Mouse (Mus musculus) monocyte, adult 5-6 weeks (primary cell): ENCODE results near the gene Ngdn. TPM values are rescaled to one million over a fixed set of nuclear protein-coding genes. Genes with fewer than 3 reads are reported as not detected.
"Not testable (repeated sequence)": the region's sequence is repeated elsewhere in the genome, so short reads cannot be mapped to it uniquely, and the experiment has no call there.

Experiments used
- ATAC-seq: fragments of 153-309, 156-312 bp; replicated peaks from 2 replicates; pipeline ENCODE4 v1.8.0; 2017; ENCODE audit warnings: mild to moderate bottlenecking; ENCODE audit not compliant: low TSS enrichment, insufficient number of reproducible peaks, severe bottlenecking, poor library complexity, low FRiP score
- total RNA-seq: library from RNA; stranded (forward); fragments of 200-1000, 200-491, 200-594 nt; gene quantifications from 3 replicates; pipeline ENCODE4 v1.2.3, GENCODE M21; 2017

Ngdn gene
- total RNA-seq, 1 experiment from 2014 or later: 121 TPM

DNA sequence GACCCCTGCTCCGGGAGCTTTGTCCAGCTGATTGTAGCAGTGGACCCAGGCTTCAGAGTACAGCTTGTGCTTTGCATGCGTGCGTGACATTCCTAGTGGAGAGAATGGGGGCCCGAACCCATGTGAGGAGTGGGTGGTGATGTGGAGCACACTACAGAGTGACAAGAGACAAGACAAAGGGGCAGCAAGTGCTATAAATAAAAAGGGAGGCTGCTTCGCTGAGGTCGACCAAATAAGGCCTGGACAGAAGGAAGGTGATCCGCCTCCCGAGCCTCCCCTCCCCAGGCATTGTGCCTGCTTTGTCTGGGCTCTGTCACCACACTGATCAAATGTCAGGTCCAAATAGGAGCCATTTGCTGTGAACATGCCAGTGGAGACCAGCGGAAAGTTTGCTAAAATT, 18.5 kb upstream of the Ngdn start:
- no peak for ATAC-seq

DNA sequence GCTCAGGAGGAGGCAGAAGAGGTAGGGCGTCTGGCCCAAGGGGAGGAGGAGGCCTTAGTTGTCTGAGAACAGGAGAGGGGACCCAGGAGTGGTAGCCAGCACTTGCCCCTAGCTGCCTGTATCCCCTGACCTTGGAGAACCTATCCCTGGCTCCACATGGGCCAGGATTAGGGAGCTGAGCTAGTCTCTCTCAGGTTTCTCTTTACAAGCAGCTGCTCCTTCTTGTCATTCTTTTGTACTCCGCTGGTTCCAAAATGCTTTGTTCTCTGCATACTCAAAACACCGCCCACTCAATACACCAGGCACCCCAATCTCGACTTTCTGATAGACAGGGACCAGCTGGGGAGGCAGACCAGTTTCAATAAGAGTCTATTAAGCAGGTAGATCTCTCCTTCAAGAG, 18.0 kb upstream of the Ngdn start:
- ATAC-seq: no peak

DNA sequence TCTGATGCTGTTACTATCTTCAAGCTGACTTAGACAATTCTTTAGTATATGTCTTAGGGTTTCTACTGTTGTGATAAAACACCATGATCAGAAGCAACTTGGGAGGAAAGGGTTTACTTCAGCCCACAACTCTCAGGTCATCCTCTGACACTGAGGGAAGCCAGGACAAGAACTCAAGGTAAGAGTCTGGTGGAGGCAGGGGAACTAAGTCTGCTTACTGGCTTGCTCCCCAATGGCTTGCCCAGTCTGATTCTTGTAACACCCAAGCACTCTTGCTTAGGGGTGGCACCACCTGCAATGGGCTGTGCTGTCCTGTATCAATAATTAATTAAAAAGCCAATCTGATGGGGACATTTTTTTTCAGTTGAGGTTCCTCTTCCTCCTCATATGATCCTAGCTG, 16.6 kb upstream of the Ngdn start:
- no peak for ATAC-seq

DNA sequence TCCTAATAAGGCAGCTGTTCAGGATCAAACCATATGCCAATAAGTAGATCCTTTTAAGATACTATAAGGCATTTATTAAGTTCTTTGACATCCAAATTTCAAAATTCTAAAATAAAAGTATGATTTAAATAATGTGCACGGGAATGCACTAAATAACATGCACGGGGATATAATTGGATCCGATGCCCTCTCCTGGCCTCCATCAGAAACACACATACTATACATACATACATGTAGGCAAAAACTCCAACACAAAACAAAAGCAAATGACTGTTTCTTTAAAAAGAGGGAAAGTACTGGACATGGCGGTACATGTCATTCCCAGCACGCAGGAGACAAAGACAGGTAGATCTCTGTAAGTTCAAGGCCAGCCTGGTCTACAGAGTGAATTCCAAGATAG, 15.4 kb upstream of the Ngdn start:
- ATAC-seq: not testable (repeated sequence)

DNA sequence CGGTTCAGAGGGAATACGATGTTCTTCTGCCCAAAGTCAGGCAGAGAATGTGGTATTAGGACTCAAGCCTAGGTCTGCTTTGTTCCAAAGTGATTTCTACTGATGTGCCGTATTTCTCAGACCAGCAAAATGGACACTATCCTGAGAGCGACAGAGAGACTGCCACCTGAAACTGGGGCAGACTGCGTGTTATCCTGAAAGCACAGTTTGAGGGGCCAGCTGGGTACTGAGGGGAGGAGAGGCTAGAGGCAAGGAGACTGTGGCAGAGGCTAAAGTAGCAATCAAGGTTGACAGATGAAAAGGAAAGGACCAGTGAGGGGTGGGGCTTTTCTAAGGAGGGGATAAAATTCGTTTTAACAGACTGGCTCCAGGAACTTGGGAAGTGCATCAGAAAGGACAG, 14.4 kb upstream of the Ngdn start:
- no peak for ATAC-seq

DNA sequence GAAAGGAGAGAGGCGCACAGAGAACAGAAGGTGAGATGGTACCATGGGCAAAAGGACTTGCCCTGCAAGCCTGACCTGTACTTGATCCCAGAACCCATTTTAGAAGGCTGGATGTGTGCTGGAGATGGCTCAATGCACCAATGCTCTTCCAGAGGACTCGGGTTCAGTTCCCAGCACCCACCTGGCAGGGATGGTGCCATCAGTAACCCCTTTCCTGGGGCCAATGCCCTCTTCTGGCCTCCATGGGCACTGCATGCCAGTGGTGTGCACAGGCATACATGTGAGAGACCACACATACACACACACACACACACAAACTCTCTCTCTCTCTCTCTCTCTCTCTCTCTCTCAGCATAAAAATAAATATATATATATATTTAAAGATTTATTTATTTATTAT, 13.8 kb upstream of the Ngdn start:
- no peak for ATAC-seq

DNA sequence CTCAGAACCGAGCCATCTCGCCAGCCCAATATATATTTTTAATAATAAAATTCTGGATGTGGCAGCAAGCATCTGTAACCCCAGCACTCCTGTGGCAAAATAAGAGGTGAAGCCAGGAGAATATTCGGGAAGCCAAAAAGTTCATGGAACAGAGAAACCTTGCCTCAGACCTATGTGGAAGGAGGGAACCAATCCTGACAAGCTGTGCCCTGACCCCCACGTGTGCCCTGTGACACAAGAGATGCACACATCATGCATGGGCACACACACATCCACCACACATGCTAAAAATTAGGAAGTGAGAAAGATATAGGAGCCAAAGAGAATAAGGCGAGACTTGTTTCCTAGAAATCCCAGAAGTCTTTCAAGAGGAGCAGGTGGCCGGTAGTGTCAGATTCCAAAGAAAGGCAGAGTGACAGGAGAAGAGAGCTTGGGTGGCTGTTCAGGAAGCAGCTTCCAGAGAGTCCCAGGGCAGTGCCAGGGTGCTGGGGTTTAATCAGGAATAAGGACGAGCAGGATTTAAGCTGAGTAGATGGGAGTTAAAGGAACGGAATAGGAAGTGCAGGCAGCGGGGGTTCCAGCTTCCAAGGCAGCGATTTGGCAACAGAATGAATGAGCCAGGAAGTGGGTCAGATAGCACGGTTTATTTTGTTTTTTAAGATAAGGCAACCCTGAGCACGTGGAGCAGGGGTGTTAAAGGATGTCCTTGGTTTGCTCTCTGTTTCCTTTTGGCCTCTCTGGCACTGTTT, 13.1 kb upstream of the Ngdn start:
- no peak for ATAC-seq

DNA sequence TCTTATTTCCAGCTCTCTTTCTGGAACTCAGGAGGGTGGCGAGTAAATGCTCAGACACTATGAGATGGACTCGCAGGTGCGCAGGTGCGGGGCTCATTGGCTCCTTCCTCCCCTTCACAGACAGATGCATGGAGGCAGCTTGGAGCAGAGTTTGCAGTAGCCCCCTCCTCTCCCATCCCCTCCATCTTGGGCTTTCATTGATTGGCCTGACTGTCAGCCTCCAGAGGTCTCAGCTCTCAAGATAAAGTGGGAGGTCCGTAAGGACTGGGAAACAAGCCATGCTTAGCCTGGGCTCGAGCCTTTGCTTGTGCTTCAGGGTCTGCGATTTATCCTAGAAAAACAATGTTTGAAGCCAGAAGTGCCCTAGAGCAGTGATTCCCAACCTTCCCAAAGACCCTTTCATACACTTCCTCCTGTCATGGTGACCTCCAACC, 12.6 kb upstream of the Ngdn start:
- ATAC-seq: no peak

DNA sequence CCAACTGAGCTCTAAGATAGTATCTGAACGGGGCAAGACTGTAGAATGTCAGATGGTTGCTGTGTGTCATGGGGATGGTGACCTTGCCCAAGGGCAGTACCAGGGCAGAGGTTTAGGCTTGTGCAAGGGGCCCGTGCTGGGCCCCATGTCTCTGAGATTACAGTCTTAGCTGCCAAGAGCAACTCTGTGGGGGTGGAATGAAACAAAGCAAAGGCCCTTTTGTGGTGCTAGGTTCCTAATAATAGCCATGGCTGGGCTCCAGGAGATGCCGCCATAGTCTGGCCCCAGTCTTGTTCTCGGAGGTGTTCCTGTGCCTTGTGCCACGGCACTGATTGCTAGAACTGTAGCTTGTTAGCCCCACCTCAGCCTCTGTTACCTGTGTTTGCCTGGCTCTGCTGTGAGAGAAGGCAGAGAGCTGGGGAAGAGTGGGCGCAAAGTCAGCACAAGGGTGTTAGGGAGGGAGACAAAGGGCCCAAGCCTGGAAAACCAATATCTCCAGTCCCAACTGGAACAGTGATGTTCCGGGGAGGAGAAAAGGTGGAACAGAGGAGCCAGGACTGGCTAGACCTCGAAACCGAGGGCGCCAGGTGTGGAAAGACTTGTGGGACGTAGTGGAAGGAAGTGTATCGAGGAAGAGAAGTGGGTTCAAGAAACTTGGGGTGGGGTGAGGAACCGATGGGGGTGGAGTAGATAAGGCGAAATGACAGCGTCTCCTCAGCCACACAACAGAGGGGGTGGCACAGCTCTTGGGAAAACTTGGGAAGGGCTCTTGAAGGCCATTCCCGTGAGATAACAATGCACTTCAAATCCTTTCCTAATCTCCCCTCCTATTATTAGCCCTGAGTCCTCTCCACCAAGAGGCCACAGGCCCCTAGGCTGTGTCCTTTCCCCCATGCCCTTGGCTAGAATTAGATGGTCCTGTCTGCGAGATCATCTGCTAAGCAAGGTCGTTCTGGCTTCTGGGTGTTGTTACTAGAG, 11.1 kb upstream of the Ngdn start:
- ATAC-seq: no peak

DNA sequence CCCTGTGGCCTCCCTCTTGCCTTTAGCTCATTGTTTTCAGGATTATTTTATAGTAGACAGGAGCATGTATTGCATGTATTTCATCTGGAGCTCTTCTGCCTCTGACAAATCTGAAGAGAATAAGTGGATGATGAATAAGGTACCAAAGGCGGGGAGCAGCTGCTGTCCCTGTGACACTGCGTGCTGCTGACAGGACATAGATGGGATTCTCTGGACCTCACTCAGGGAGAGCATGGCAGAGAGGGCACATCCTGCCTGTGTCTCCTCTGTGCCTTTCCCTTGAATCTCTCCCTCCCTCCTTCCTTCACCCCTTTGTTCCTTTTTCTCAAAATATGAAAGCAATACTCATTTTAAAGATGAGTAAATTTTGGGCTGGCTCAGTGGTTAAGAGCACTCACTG, 9.7 kb upstream of the Ngdn start:
- no peak for ATAC-seq

DNA sequence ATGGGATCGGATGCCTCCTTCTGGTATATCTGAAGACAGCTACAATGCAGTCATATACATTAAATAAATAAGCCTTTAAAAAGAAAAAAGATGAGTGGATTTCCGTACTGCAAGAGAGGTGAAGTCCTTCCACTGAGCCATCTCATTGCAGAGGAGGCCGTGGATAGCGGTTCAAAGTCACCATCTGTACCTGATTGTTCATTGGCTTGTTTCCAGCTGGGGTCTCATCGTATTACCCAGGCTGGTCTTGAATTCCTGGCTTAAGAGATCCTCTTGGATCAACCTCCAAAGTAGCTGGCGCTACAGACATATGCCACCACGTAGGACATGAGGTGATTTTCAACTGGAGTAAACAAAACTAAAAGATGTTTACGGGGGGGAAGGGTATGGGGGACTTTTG, 9.3 kb upstream of the Ngdn start:
- ATAC-seq: no peak

DNA sequence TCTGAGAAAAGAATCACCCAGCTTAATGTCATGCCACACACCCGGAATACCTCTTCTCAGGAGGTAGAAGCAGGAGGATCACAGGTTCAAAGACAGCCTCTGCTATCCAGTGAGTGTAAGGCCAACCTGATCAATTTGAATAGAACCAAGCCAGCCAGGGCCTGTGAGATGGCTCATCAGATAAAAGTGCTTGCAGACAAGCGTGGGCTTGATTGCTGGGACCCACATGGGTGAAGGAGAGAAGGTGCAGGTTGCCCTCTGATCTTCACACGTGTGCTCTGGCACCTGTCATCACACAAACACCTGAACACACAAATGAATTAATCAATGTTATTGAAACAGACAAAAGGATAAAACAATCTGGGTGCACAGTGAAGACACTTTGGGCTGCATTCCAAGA, 8.7 kb upstream of the Ngdn start:
- no peak for ATAC-seq

DNA sequence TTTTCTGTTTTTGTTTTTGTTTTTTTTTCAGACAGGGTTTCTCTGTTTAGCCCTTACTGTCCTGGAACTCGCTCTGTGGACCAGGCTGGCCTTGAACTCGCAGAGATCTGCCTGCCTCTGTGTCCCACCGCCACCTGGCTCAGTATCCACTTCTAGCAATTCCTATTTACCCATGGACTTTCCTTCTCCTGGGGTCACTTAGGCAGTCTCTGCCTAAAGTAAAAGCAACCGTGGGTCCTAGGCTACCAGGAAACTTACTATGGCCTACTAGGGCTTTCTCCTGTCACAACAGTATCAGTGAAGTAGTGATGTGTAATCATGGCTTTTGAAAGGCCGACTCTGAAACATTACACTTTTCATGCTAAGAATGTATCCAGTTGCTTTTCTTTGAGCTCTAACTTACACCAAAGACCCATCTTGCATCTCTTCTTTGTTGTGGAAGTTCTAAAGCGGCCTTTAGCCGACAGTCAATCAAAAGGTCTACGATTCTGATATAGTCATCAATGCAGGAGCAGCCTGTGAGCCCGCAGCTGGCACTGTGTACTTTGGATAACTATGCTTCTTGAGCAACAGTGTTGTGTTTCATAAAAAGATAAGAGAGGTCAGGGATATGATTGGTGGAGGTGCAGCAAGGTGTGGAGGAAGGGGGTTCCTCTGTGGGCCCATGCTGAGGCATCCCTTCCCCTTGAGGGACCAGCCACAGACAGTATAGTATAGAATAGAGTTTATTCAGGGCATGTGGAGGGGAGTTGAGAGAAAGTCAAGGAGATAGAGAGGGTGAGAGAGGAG, 7.9 kb upstream of the Ngdn start:
- ATAC-seq: no peak

DNA sequence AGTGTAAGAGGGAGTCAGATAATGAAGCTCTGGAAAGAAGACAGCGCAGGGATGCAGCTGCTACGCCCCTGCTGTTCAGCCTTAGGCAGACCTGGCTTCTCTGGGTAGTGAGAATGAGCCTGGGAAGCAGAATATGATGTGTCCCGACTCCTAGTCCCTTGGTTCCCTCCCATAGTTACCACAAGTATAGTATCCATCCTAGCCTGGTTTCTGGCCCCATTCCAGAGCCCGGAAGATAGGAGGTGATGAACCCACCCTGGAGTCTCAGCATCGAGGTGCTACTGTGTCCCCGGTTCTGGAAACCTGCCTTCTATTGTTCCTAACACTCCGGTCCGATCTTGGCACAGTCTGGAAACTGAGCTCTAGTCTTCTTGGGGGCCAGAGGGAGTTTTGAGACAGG, 6.8 kb upstream of the Ngdn start:
- ATAC-seq: no peak

DNA sequence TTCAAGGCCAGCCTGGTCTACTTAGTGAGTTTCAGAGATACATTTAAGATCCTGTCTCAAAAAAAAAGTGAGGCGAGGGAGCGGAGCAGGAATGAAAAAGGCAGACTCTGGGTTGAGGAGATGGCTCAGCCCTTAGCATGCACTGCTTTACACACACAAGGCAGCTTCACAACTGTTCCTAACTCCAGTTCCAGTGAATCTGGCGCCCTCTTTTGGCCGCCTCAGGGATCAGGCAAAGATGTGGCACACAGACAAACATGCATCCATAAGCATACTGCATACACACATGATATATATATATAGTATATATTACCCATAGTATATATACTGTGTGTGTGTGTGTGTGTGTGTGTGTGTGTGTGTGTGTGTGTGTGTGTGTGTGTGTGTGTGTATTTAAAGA, 4.1 kb upstream of the Ngdn start:
- ATAC-seq: no peak

DNA sequence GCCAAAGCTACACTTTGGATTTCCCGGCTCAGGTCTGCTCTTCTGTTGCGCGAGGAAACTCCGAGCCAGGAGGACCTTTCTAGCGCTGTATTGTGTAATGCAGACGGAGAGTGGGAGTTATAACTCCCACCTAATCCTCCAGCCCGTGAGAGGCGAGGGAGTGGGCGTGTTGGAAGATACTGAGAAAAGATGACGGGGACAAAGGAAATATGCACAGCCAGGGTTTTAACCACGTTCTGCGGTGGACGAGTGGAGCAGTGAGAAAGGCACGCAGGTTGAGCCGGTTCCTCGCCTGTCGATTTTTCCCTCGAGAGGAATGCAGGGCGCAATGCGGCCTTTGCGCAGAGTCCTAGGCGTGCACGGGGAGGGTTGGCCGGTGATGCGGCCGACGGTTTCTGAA, 663 bp upstream of the Ngdn start:
- ATAC-seq: peak; percentile 14; the same call in 1 of the 2 replicates

DNA sequence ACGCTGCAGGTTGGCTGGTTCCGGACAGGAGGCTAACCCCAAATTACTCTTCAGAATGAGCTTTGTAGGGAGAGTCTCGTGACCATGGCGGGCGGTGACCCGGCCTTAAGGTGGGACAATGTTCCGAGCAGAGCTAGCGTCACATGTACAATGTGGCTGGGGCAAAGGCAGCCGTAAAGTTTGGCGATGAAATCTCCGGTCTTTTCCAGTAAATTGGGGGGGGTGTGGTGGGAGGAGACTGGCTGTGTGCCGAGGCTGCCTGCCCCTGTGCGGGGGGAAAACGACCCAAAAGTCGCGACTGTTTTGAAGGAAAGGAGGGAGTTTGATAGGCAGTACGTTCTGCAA, 485 bp downstream of the Ngdn start:
- peak; percentile 8 for ATAC-seq

DNA sequence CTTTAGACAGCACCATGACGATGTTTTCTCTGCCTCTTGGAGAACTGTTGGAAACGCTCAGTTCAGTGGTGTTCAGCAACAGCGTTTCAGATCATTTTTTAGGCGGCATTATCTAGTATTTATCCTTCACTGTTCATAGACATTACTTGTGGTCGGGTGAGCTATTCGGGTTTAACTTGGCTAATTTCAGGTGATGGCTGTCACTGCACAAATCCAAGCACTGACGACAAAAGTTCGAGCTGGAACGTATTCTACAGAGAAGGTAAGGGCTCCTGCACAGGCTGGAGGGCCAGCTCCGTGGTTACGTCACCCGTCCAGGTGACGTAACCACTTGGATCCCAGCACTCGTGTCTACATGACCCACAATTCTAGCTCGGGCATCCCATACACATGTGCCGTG, 1.6 kb downstream of the Ngdn start:
- ATAC-seq: no peak

DNA sequence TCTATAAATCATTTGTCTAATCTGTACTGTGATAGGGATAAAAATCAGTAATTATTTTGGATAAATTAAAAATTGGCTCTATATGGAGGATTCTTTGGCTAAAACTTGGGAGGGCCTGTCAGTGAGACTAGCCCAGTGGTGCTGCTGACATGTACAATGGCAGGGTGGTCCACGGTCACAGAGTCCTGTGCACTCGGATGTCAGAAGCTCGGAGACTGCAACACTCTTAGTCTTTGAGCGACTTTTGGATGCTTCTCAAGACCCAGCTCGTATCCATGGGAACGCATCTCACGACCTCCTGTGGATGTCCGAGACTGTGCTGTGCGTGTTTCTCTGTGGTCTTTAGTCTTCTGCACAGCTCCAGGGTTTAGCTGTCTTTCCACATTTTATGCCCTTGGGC, 5.1 kb downstream of the Ngdn start:
- ATAC-seq: no peak
